Mouse (Mus musculus) c-Kit-positive CD71-positive TER-119-positive erythroid progenitor cells, embryonic 14.5 days (primary cell): Measurements from ENCODE around the gene Apbb1ip.
A peak's percentile ranks its signal among the peaks of the same experiment; 100 is the strongest.
"Not testable (repeated sequence)": the region's sequence is repeated elsewhere in the genome, so short reads cannot be mapped to it uniquely, and the experiment has no call there.

Experiments
- DNase-seq: peaks from one replicate; pipeline ENCODE4 v3.0.0-alpha.2; 2013; ENCODE audit warnings: low spot score

Gene Apbb1ip

GRCm38 (mm10) chr2:22845514-22845913 lies 71.6 kb downstream of the Apbb1ip start:
- no peak for DNase-seq

GRCm38 (mm10) chr2:22851900-22852299 lies 78.0 kb downstream of the Apbb1ip start:
- no peak for DNase-seq

- no peak for DNase-seq
Measured at GRCm38 (mm10) chr2:22857501-22857900, 83.6 kb downstream of the Apbb1ip start.

GRCm38 (mm10) chr2:22862194-22862593 lies 88.3 kb downstream of the Apbb1ip start:
- DNase-seq = no peak

- peak; percentile 62 for DNase-seq
Measured at GRCm38 (mm10) chr2:22864394-22865037, 90.6 kb downstream of the Apbb1ip start.

- no peak for DNase-seq
Measured at GRCm38 (mm10) chr2:22865818-22866217, 91.9 kb downstream of the Apbb1ip start.

- DNase-seq = no peak
Measured at GRCm38 (mm10) chr2:22866894-22867424, 93.1 kb downstream of the Apbb1ip start.

GRCm38 (mm10) chr2:22873159-22873558 lies 99.3 kb downstream of the Apbb1ip start:
- DNase-seq = no peak

- DNase-seq = no peak
Measured at GRCm38 (mm10) chr2:22874628-22875027, 100.7 kb downstream of the Apbb1ip start.

- no peak for DNase-seq
Measured at GRCm38 (mm10) chr2:22876614-22877013, 102.7 kb downstream of the Apbb1ip start.

GRCm38 (mm10) chr2:22878781-22879180 lies 104.9 kb downstream of the Apbb1ip start:
- no peak for DNase-seq

GRCm38 (mm10) chr2:22880726-22881125 lies 106.8 kb downstream of the Apbb1ip start:
- DNase-seq = not testable (repeated sequence)

GRCm38 (mm10) chr2:22894932-22895281 lies 121.0 kb downstream of the Apbb1ip start:
- no peak for DNase-seq

- DNase-seq = peak; percentile 89
Measured at GRCm38 (mm10) chr2:22895282-22896273, 121.7 kb downstream of the Apbb1ip start, which contains the start of gene Pdss1. Gene Pdss1, plus strand, starts transcription at chr2:22895522.

- no peak for DNase-seq
Measured at GRCm38 (mm10) chr2:22903947-22904346, 130.1 kb downstream of the Apbb1ip start.

- no peak for DNase-seq
Measured at GRCm38 (mm10) chr2:22914421-22914820, 140.5 kb downstream of the Apbb1ip start.

- no peak for DNase-seq
Measured at GRCm38 (mm10) chr2:22918651-22919050, 144.8 kb downstream of the Apbb1ip start.
